Mouse (Mus musculus) central nervous system, embryonic 18 days (tissue): Measurements from ENCODE around the gene Serpina3n. TPM values are rescaled to one million over a fixed set of nuclear protein-coding genes. Genes with fewer than 3 reads are reported as not detected.

Experiments
- polyA plus RNA-seq: library from polyadenylated mRNA; depleted of rRNA; stranded (reverse); fragments of >200 nt; gene quantifications from 2 replicates; pipeline ENCODE4 v1.2.3, GENCODE M21; 2012; rRNA removed

Serpina3n gene
- 3.4 and 74.3 TPM in 2 replicates for polyA plus RNA-seq

GRCm38 (mm10) chr12:104406454-104406885 is at the start of gene Serpina3n:
Gene Serpina3n, plus strand, starts transcription at chr12:104406729.

Other genes starting within 250 kb of the Serpina3n start
- gene Serpina3f, start 192.2 kb upstream of the Serpina3n start, polyA plus RNA-seq: 0.12 and 0.19 TPM in 2 replicates
- gene Serpina3g, start 170.5 kb upstream of the Serpina3n start, polyA plus RNA-seq: 2.0 and 3.6 TPM in 2 replicates
- 0.12 and 0.47 TPM in 2 replicates for gene Serpina3i, start 143.6 kb upstream of the Serpina3n start, polyA plus RNA-seq
- gene Serpina3j, start 92.2 kb upstream of the Serpina3n start, polyA plus RNA-seq: not detected in 2 replicates
- 1.1 TPM in 1 of 2 replicates, not detected in the other for gene Serpina3k, start 68.2 kb upstream of the Serpina3n start, polyA plus RNA-seq
- 0.05 and 5.7 TPM in 2 replicates for gene Serpina3m, start 68.2 kb upstream of the Serpina3n start, polyA plus RNA-seq
- gene Gsc, start 66.6 kb downstream of the Serpina3n start, polyA plus RNA-seq: 0.23 and 0.83 TPM in 2 replicates